Mouse (Mus musculus) kidney, postnatal 4 days (tissue): ENCODE measurements at regions not wholly inside any gene's neighbourhood (a gene's known extent, or its start where the extent isn't known, plus 50 kb on each side); places are given as distances from the start of the nearest gene placed in this dataset.

ENCODE experiments used
- DNase-seq, 2 experiments: peaks; one replicate each; pipeline ENCODE4 v3.0.0; 2021; ENCODE audit warnings: mixed read lengths in 2 of 2

DNA sequence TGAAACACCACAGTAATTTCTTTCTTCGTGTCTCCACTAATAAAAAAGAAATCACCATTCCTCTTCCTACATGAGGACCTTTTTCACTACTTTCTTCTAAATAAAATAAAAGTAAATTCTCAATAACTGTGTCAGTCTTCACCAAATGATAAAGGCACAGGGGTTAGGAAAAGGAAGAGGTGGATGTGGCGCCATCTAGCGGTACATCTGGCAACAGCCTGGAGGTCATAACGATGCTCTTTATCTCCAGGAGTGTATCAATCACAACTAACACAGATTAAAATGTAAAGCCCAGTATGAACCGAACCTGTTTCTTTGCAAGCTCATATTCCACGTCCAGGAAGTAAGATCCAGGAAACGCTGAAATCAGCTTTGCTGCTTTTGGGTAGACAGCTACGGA, 793.0 kb downstream of the Gm7489 start:
- peak; percentile 39 to 44 for DNase-seq
